In genomic region chr5:107263836-107264235, GRCm38 (mm10) we compare ENCODE assay signal across 24 mouse cellular contexts. TPM values are rescaled to one million over a fixed set of nuclear protein-coding genes. Genes with fewer than 3 reads are reported as not detected.
A peak's percentile ranks its signal among the peaks of the same experiment; 100 is the strongest.
DNase-seq lines count a peak whose midpoint lies in the region; ATAC-seq and TF ChIP-seq lines count a peak whose summit lies in the region.
"Had no signal": no experiment of that assay in that cellular context is flagged by ENCODE, and none has a peak within 500 bp of the region (broad histone marks: within the 10 kb centered on the region; RNA-seq: fewer than 3 reads in every experiment).

No protein-coding gene starts in this region.

- H3K27me3 ChIP-seq in kidney, postnatal 0 days (ENCODE audit: insufficient read depth, low read length), result no peaks in the 10 kb centered on the region
- no peaks in the 10 kb centered on the region for H3K27me3 ChIP-seq in kidney, embryonic 16.5 days (ENCODE audit: insufficient read depth, low read length)
- H3K27me3 ChIP-seq in midbrain, postnatal 0 days (ENCODE audit: insufficient read depth, low read length), result no peaks in the 10 kb centered on the region; the same call in 1 of the 2 replicates
- peaks cover 4% of the 10 kb centered on the region; the same call in 1 of the 2 replicates for H3K27me3 ChIP-seq in midbrain, embryonic 13.5 days
- H3K27me3 ChIP-seq: CH12.LX; embryonic facial prominence, embryonic 12.5 days; embryonic facial prominence, embryonic 15.5 days; heart, embryonic 13.5 days; hindbrain, embryonic 12.5 days had no signal

- TF ChIP-seq CTCF in kidney, postnatal 0 days (IDR thresholded peaks at IDR 0.05; ENCODE audit: low read depth), result 0 out of 2 replicates have a peak, but pooled peaks have one; percentile 8
- 0 out of 2 replicates have a peak, but pooled peaks have one; percentile 1 for TF ChIP-seq CTCF in midbrain, postnatal 0 days (IDR thresholded peaks at IDR 0.05)

- no peak overlapping the region for H3K4me2 ChIP-seq in kidney, postnatal 0 days (ENCODE audit: low read length)
- H3K4me2 ChIP-seq in kidney, embryonic 16.5 days (replicated peaks; ENCODE audit: low read depth, low read length), result no peak overlapping the region
- no peak overlapping the region for H3K4me2 ChIP-seq in midbrain, postnatal 0 days (ENCODE audit: low read depth, low read length, poor library complexity, severe bottlenecking)
- no peak overlapping the region for H3K4me2 ChIP-seq in midbrain, embryonic 13.5 days (replicated peaks)
- H3K4me2 ChIP-seq: embryonic facial prominence, embryonic 12.5 days; embryonic facial prominence, embryonic 15.5 days; heart, embryonic 13.5 days; hindbrain, embryonic 12.5 days; hindbrain, embryonic 15.5 days had no signal

- peaks cover 10% of the 10 kb centered on the region for H3K4me1 ChIP-seq in kidney, postnatal 0 days (replicated peaks; ENCODE audit: insufficient read depth, low read length)
- H3K4me1 ChIP-seq in kidney, embryonic 16.5 days (ENCODE audit: insufficient read depth, low read length), result peaks cover 14% of the 10 kb centered on the region
- no peaks in the 10 kb centered on the region for H3K4me1 ChIP-seq in midbrain, postnatal 0 days (ENCODE audit: insufficient read depth, low read length)
- H3K4me1 ChIP-seq in midbrain, embryonic 13.5 days (replicated peaks), result peaks cover 9% of the 10 kb centered on the region

- H3K4me3 ChIP-seq in kidney, postnatal 0 days (replicated peaks; ENCODE audit: low read depth, low read length), result no peak overlapping the region
- no peak overlapping the region for H3K4me3 ChIP-seq in kidney, embryonic 16.5 days (ENCODE audit: low read length)
- H3K4me3 ChIP-seq in midbrain, postnatal 0 days (ENCODE audit: low read depth, low read length), result no peak overlapping the region
- no peak overlapping the region for H3K4me3 ChIP-seq in midbrain, embryonic 13.5 days (replicated peaks)
- H3K4me3 ChIP-seq: embryonic facial prominence, embryonic 12.5 days; embryonic facial prominence, embryonic 15.5 days; heart, embryonic 13.5 days; hindbrain, embryonic 12.5 days; hindbrain, embryonic 15.5 days had no signal

- 85% methylated on average over 3 of the region's 3 CpGs for WGBS in kidney, postnatal 0 days
- WGBS in kidney, embryonic 16.5 days, result 93% methylated on average over 3 of the region's 3 CpGs
- 88% methylated on average over 3 of the region's 3 CpGs for WGBS in midbrain, postnatal 0 days
- 86% methylated on average over 3 of the region's 3 CpGs for WGBS in midbrain, embryonic 13.5 days

- H3K27ac ChIP-seq in kidney, postnatal 0 days, result no peak overlapping the region
- H3K27ac ChIP-seq in kidney, embryonic 16.5 days (ENCODE audit: low read length), result no peak overlapping the region
- no peak overlapping the region for H3K27ac ChIP-seq in midbrain, postnatal 0 days (ENCODE audit: low read depth, low read length)
- H3K27ac ChIP-seq in midbrain, embryonic 13.5 days, result no peak overlapping the region
- H3K27ac ChIP-seq: embryonic facial prominence, embryonic 12.5 days; embryonic facial prominence, embryonic 15.5 days; heart, embryonic 13.5 days; hindbrain, embryonic 12.5 days; hindbrain, embryonic 15.5 days had no signal

- no peaks in the 10 kb centered on the region; the same call in 1 of the 2 replicates for H3K9me3 ChIP-seq in kidney, postnatal 0 days (replicated peaks; ENCODE audit: low read length)
- peaks cover 3% of the 10 kb centered on the region; the same call in 1 of the 2 replicates for H3K9me3 ChIP-seq in kidney, embryonic 16.5 days (ENCODE audit: low read length)
- H3K9me3 ChIP-seq in midbrain, postnatal 0 days (ENCODE audit: low read length), result no peaks in the 10 kb centered on the region
- H3K9me3 ChIP-seq in midbrain, embryonic 13.5 days, result no peaks in the 10 kb centered on the region
- H3K9me3 ChIP-seq: embryonic facial prominence, embryonic 12.5 days; G1E; heart, embryonic 13.5 days; hindbrain, embryonic 12.5 days; hindbrain, embryonic 15.5 days had no signal

- ATAC-seq in kidney, postnatal 0 days (replicated peaks; ENCODE audit: low FRiP score, low read depth), result no peak
- ATAC-seq in kidney, embryonic 16.5 days (ENCODE audit: low FRiP score, low TSS enrichment), result no peak
- ATAC-seq in midbrain, postnatal 0 days (ENCODE audit: low FRiP score), result no peak
- ATAC-seq in midbrain, embryonic 13.5 days, result no peak
- ATAC-seq: forebrain, embryonic 14.5 days; forebrain, postnatal 0 days had no signal

- intact Hi-C loops in heart, postnatal 10 days (cut with DNase I), result no loop called here

- H3K9ac ChIP-seq in kidney, postnatal 0 days (ENCODE audit: low read depth, low read length), result no peak overlapping the region
- no peak overlapping the region for H3K9ac ChIP-seq in kidney, embryonic 16.5 days (replicated peaks; ENCODE audit: low read length)
- H3K9ac ChIP-seq in midbrain, postnatal 0 days (replicated peaks; ENCODE audit: low read length, poor library complexity, severe bottlenecking), result no peak overlapping the region
- no peak overlapping the region for H3K9ac ChIP-seq in midbrain, embryonic 13.5 days (replicated peaks)
- H3K9ac ChIP-seq: embryonic facial prominence, embryonic 12.5 days; embryonic facial prominence, embryonic 15.5 days; forebrain, postnatal 0 days; heart, embryonic 13.5 days; hindbrain, embryonic 12.5 days; hindbrain, embryonic 15.5 days had no signal

- DNase-seq in heart, adult 11 months, result peak; percentile 60
- no peak for DNase-seq in heart, postnatal 10 days
- DNase-seq in kidney, postnatal 0 days (ENCODE audit: low spot score), result no peak
- no peak for DNase-seq in midbrain, postnatal 0 days (ENCODE audit: low spot score)
- DNase-seq: adrenal gland, adult 2 months; adrenal gland, postnatal 14 days; B cell, adult 2 months; cerebellum, adult 11 months; cerebellum, adult 2 months; cerebellum, adult 9-11 months; cerebellum, postnatal 25 days; forebrain, postnatal 0 days; gastrocnemius, postnatal 10 days; gastrocnemius, postnatal 36 days had no signal

- H3K36me3 ChIP-seq in kidney, postnatal 0 days (ENCODE audit: insufficient read depth, low read length), result no peaks in the 10 kb centered on the region
- H3K36me3 ChIP-seq in kidney, embryonic 16.5 days (ENCODE audit: insufficient read depth, low read length), result peaks cover 4% of the 10 kb centered on the region; the same call in 1 of the 2 replicates
- H3K36me3 ChIP-seq in midbrain, postnatal 0 days (ENCODE audit: insufficient read depth, low read length), result no peaks in the 10 kb centered on the region
- no peaks in the 10 kb centered on the region for H3K36me3 ChIP-seq in midbrain, embryonic 13.5 days
- H3K36me3 ChIP-seq: G1E; hindbrain, embryonic 12.5 days; hindbrain, embryonic 15.5 days had no signal

RNA-seq across cellular contexts. Expression of gene Tgfbr3, which starts 25.6 kb away (rescaled TPM):
- 10 to 100 TPM; 42.6 to 52.0 TPM for total RNA-seq in heart, postnatal 10 days (2021)
- polyA plus RNA-seq in kidney, postnatal 0 days (2015; fragmentation: Nextera tagmentation; extraction: Ambion mirVana), result 10.5 and 10.8 TPM in 2 replicates
- 17.3 and 18.6 TPM in 2 replicates for polyA plus RNA-seq in kidney, embryonic 16.5 days (2015; fragmentation: Nextera tagmentation; extraction: Ambion mirVana)
- 13.8 and 16.7 TPM in 2 replicates for total RNA-seq in midbrain, postnatal 0 days (2014; rRNA removed)
- polyA plus RNA-seq in midbrain, postnatal 0 days (2015; fragmentation: Nextera tagmentation; extraction: Ambion mirVana), result 4.0 and 4.3 TPM in 2 replicates
- polyA plus RNA-seq in midbrain, embryonic 13.5 days (2015; fragmentation: Nextera tagmentation; extraction: Ambion mirVana), result 3.4 and 3.7 TPM in 2 replicates
- polyA plus RNA-seq: G1E had no signal
